Mouse (Mus musculus): ENCODE measurements around the gene Efcab3. TPM values are rescaled to one million over a fixed set of nuclear protein-coding genes. Genes with fewer than 3 reads are reported as not detected.
"Not testable (repeated sequence)": the region's sequence is repeated elsewhere in the genome, so short reads cannot be mapped to it uniquely, and the experiment has no call there.

The Efcab3 gene
- polyA plus RNA-seq (2015; fragmentation: Nextera tagmentation; extraction: Ambion mirVana), result not detected in 2 replicates

DNA sequence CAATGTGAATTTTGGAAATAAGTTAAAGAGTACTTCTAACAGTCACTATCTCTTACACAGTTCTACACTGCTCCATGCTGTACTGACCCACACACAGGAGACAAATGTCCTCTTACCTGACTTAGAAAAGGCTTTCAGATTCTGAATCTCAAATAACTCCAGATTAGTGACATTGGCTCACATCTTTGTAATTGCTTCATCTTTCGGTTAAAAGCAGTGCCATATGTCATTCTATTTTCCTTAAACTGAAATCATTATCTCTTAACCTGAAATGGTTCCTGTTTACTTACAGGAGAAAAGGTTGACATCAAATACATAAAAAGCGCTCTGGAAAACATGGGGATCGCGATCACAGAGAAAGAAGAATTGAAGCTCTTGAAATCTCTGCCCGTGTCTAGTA lies at the start of gene Efcab3:
Efcab3 (plus strand) TSS at position 301 of the 400 bp plus-strand sequence.
- Histone ChIP-seq H3K9me3 (replicated peaks) (no peaks in the 10 kb centered on the region), H3K36me3 (no peaks in the 10 kb centered on the region), H3K9ac (no peak within 1 kb of the TSS), H3K4me3 (replicated peaks) (no peak within 1 kb of the TSS), H3K4me1 (no peaks in the 10 kb centered on the region), H3K27ac (replicated peaks) (no peak within 1 kb of the TSS), H3K4me2 (replicated peaks) (no peak within 1 kb of the TSS), H3K27me3 (no peaks in the 10 kb centered on the region)
- 89% methylated on average over 5 of the region's 5 CpGs for WGBS
- ATAC-seq (ENCODE audit: insufficient number of reproducible peaks, low FRiP score, low TSS enrichment, low read depth), result no peak

DNA sequence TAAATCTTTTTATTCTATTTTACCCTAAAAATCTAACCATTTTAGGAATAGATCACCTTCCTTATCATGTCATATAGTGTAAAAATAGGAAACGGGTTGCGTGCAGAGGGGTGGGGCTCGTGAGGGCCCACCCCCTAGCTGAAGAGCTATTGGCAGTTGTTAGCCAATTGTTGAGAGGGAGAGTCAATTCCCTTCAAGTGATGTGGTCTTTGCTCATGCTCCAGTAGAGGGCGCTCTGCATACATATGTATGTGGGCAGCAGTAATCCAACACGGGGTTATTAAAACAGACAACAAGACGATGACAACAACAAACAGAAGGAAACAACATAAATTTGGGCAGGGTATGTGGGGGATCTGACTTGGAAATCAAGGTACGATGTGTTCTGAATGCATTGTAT lies 42.3 kb upstream of the Efcab3 start:
- ATAC-seq (ENCODE audit: insufficient number of reproducible peaks, low FRiP score, low TSS enrichment, low read depth), result no peak
- Histone ChIP-seq H3K4me2 (replicated peaks) (no peak overlapping the region), H3K4me3 (replicated peaks) (no peak overlapping the region), H3K36me3 (no peaks in the 10 kb centered on the region), H3K27ac (replicated peaks) (no peak overlapping the region), H3K9ac (no peak overlapping the region), H3K27me3 (no peaks in the 10 kb centered on the region), H3K9me3 (replicated peaks) (no peaks in the 10 kb centered on the region), H3K4me1 (no peaks in the 10 kb centered on the region)
- WGBS, result 77% methylated on average over 7 of the region's 7 CpGs

DNA sequence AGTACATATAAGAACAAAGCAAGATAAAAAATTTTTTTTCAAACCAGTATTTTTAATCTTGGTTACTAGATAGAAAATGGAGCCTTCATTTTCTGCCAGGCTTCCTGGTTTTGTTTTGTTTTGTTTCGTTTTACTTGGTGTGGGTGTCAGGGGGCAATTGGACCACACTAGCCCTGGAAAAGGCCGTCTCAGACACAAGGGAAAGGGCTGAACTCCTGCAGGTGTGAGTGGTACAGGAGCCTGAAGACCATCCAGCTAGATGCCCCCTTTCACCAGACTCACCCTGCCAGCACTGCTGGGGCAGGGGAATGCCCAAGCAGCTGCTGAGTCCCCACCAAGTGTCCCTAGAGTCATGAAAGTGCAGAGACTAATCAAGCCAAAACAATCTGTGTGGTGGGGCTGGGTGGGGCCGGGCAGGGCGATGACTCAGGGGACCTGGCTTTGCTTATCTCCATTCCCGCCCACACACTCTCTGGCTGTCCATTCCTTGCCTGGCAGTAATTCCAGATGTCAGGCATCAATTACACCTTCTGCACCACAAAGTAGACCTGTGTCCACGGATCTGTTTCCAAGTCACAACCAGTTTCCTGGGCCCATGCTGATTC lies 34.5 kb upstream of the Efcab3 start:
- Histone ChIP-seq H3K27ac (replicated peaks) (no peak overlapping the region), H3K4me3 (replicated peaks) (no peak overlapping the region), H3K27me3 (no peaks in the 10 kb centered on the region), H3K4me2 (replicated peaks) (no peak overlapping the region), H3K36me3 (no peaks in the 10 kb centered on the region), H3K9me3 (replicated peaks) (no peaks in the 10 kb centered on the region), H3K9ac (no peak overlapping the region), H3K4me1 (no peaks in the 10 kb centered on the region)
- 37% methylated on average over 6 of the region's 6 CpGs for WGBS
- ATAC-seq (ENCODE audit: insufficient number of reproducible peaks, low FRiP score, low TSS enrichment, low read depth), result no peak

DNA sequence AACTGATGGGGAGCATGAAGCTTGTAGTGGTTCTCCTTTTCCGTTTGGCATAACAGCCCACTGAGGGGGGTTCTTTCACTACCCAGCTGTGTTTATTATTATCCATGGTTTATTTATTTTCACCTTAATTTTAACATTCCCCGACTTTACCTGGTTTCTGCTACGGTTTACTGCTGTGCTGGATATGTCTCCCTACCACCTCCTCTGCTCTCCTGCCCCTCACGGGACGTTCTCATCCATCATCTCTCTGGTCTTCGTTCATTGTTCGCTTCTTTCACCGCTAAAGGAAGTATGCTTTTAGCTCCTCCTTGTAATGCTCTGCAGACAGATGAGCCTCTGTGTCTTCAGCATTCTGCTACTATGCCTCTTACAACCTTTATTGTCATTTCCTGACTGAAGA lies 33.9 kb upstream of the Efcab3 start:
- Histone ChIP-seq H3K36me3 (no peaks in the 10 kb centered on the region), H3K9me3 (replicated peaks) (no peaks in the 10 kb centered on the region), H3K4me3 (replicated peaks) (no peak overlapping the region), H3K4me2 (replicated peaks) (no peak overlapping the region), H3K9ac (no peak overlapping the region), H3K27me3 (no peaks in the 10 kb centered on the region), H3K4me1 (no peaks in the 10 kb centered on the region), H3K27ac (replicated peaks) (no peak overlapping the region)
- ATAC-seq (ENCODE audit: insufficient number of reproducible peaks, low FRiP score, low TSS enrichment, low read depth), result no peak
- 80% methylated on average over 8 of the region's 8 CpGs for WGBS

DNA sequence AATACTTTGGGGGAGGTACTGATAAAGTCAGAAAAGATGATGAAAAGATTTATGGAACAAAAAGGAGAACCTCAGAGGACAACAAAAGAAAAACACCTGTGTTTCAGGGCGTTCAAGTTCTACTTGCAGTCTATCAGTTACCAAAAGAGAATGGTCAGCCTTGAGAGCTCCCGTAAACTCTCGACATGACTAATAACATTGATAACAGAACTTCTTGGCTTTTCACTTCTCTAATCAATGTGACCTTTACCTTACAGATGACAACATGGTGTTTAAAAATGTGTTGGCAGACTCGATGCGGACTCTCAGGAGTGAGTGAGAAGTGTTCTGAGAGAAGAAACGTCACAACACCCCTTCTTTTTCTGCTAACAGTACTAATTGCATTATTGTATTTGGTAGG lies 33.2 kb upstream of the Efcab3 start:
- H3K4me2 ChIP-seq (replicated peaks), result no peak overlapping the region
- H3K9ac ChIP-seq, result no peak overlapping the region
- no peak overlapping the region for H3K27ac ChIP-seq (replicated peaks)
- 83% methylated on average over 6 of the region's 6 CpGs for WGBS
- no peaks in the 10 kb centered on the region for H3K27me3 ChIP-seq
- no peaks in the 10 kb centered on the region for H3K4me1 ChIP-seq
- H3K4me3 ChIP-seq (replicated peaks), result no peak overlapping the region
- H3K36me3 ChIP-seq, result no peaks in the 10 kb centered on the region
- ATAC-seq (ENCODE audit: insufficient number of reproducible peaks, low FRiP score, low TSS enrichment, low read depth), result no peak
- no peaks in the 10 kb centered on the region for H3K9me3 ChIP-seq (replicated peaks)

DNA sequence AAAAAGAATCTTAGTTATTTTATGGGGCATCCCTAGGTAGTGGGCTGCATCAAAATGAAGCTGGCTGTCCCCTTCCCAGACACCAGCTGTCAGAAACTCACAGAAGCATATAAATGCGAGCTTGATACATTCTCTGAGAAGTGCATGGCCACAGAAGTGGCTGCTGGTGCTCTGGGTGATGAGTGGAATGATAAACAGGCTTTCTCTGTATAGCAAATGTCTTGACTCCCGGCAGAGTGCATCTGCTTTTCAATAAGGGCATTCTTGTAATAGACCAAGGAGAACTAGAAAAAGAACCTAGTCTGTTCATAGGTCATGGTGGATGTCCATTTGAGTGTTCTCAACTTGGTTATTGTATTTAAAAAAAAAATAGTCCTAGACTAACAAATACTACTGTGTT lies 32.3 kb upstream of the Efcab3 start:
- Histone ChIP-seq H3K4me1 (no peaks in the 10 kb centered on the region), H3K36me3 (no peaks in the 10 kb centered on the region), H3K27me3 (no peaks in the 10 kb centered on the region), H3K9me3 (replicated peaks) (no peaks in the 10 kb centered on the region), H3K4me2 (replicated peaks) (no peak overlapping the region), H3K9ac (no peak overlapping the region), H3K4me3 (replicated peaks) (no peak overlapping the region), H3K27ac (replicated peaks) (no peak overlapping the region)
- ATAC-seq (ENCODE audit: insufficient number of reproducible peaks, low FRiP score, low TSS enrichment, low read depth), result no peak
- WGBS, result 55% methylated on average over 2 of the region's 2 CpGs

DNA sequence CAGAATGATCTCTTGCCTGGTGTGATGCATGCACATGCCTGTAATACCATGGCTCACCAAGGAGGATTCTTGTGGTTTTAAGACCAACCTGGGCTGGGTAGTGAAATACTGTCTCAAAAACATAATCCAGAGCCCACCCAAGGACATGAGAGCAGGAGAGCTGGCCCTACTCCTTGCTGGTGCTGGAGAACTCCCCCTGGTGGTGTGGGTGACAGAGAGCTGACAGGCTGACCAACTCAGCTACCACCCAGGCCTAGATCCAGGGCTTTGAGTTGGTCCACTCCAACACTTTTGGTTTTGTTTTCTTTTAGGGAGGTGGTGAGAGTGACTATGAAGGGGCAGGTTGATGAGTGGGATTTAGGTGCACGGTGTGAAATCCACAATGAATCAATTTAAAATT lies 28.3 kb upstream of the Efcab3 start:
- no peak for ATAC-seq (ENCODE audit: insufficient number of reproducible peaks, low FRiP score, low TSS enrichment, low read depth)
- Histone ChIP-seq H3K27me3 (no peaks in the 10 kb centered on the region), H3K4me3 (replicated peaks) (no peak overlapping the region), H3K9ac (no peak overlapping the region), H3K27ac (replicated peaks) (no peak overlapping the region), H3K9me3 (replicated peaks) (no peaks in the 10 kb centered on the region), H3K4me2 (replicated peaks) (no peak overlapping the region), H3K36me3 (no peaks in the 10 kb centered on the region), H3K4me1 (no peaks in the 10 kb centered on the region)
- WGBS, result 97% methylated on average over 1 of the region's 1 CpGs

DNA sequence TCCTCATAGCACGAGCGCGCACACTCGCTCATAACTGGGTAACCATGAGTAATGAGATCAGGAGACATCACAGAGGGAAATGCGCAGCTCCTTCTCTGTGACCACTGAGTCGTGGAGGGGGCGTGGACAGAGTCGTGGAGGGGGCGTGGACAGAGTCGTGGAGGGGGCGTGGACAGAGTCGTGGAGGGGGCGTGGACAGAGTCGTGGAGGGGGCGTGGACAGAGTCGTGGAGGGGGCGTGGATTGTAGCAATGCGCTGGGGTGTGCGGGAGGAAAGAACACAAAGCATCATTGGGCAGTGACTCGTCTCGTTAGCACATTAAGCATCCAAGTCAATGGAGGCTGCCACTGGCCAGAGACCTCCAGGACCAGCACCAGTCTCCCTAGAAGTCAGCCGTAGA lies 49.1 kb downstream of the Efcab3 start:
- not testable (repeated sequence) for H3K4me2 ChIP-seq (replicated peaks); H3K4me3 ChIP-seq (replicated peaks); H3K9me3 ChIP-seq (replicated peaks); ATAC-seq (ENCODE audit: insufficient number of reproducible peaks, low FRiP score, low TSS enrichment, low read depth); H3K27me3 ChIP-seq; H3K36me3 ChIP-seq; H3K27ac ChIP-seq (replicated peaks); H3K9ac ChIP-seq; H3K4me1 ChIP-seq
- WGBS, result 81% methylated on average over 22 of the region's 22 CpGs

DNA sequence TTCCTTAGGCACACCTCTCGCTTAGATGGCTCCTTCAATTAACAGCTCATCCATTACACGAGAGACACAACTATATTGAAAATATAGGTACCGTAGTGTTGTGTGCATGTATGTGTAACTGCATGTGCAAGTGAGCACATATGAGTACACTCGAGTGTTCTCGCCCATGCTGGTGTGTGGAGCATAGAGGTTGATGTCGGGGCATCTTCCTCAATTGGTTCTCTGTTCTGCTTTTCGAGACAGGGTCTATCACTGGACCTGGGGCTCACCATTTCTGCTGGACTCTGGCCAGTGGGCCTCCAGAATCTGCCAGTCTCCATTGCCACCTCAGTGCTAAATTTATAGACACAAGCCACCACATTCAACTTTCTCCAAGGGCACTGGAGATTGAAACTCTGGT lies 54.4 kb downstream of the Efcab3 start:
- Histone ChIP-seq H3K4me2 (replicated peaks) (no peak overlapping the region), H3K27ac (replicated peaks) (no peak overlapping the region), H3K9ac (no peak overlapping the region), H3K4me3 (replicated peaks) (no peak overlapping the region), H3K36me3 (no peaks in the 10 kb centered on the region), H3K9me3 (replicated peaks) (no peaks in the 10 kb centered on the region), H3K27me3 (no peaks in the 10 kb centered on the region), H3K4me1 (no peaks in the 10 kb centered on the region)
- ATAC-seq (ENCODE audit: insufficient number of reproducible peaks, low FRiP score, low TSS enrichment, low read depth), result no peak
- 86% methylated on average over 7 of the region's 7 CpGs for WGBS

DNA sequence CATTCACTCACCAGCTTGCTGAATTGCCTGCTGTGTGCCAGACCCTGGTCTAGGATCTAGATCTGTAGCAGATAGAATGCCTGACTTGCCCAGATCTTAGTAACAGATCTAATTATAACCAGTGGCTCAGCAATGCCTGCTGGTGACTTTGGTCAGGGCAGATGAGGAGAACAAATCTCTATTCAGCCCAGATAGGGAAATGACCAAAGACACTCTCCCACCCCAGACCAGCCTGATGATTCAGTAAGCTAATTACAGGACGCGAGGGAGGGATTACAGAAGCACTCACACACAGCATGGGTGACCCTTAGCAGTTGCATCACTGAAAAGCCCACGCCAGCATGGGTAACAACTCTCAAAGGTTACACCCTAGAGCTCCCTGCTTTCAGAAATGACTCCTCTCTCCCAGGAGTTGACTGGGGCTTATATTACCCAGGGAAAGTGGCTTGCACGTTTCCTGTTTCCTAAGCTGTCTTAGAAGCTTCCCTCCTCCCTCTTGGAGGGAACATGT lies 57.2 kb downstream of the Efcab3 start:
- Histone ChIP-seq H3K9me3 (replicated peaks) (no peaks in the 10 kb centered on the region), H3K4me2 (replicated peaks) (no peak overlapping the region), H3K4me3 (replicated peaks) (no peak overlapping the region), H3K9ac (no peak overlapping the region), H3K27me3 (no peaks in the 10 kb centered on the region), H3K27ac (replicated peaks) (no peak overlapping the region), H3K36me3 (no peaks in the 10 kb centered on the region), H3K4me1 (no peaks in the 10 kb centered on the region)
- ATAC-seq (ENCODE audit: insufficient number of reproducible peaks, low FRiP score, low TSS enrichment, low read depth), result no peak
- 22% methylated on average over 4 of the region's 4 CpGs for WGBS

DNA sequence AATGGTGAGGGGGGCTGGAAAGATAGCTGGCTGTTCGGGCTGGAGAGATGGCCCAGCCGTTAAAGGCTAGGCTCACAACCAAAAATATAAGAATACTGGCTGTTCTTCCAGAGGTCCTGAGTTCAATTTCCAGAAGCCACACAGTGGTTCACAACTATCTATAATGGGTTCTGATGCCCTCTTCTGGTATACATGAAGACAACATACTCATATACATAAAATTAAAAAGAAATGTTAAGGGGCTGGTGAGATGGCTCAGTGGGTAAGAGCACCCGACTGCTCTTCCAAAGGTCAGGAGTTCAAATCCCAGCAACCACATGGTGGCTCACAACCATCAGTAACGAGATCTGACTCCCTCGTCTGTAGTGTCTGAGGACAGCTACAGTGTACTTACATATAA lies 58.4 kb downstream of the Efcab3 start:
- WGBS, result 62% methylated on average over 5 of the region's 5 CpGs
- not testable (repeated sequence) for H3K4me2 ChIP-seq (replicated peaks)

DNA sequence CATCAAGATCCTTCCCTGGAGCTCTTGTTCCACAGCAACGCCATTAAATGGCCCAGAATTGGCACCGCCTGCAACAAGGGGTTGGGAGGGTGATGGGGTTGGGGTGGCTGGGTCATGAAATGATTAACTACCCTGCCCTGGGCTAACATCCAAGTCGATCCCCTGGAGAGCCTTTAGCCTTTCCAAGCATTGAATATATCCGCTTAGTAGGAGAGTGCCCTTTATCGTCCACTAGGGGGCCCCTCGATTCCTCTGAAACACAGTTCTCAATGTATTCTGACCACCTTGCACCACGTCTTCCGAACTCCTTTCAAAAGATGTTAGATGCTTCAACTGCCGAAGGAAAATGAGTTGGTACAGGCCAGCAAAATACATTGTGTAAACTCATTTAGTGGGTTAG lies 60.6 kb downstream of the Efcab3 start:
- WGBS, result 7% methylated on average over 9 of the region's 9 CpGs
- Histone ChIP-seq H3K4me3 (replicated peaks) (no peak overlapping the region), H3K9me3 (replicated peaks) (no peaks in the 10 kb centered on the region), H3K27me3 (no peaks in the 10 kb centered on the region), H3K4me1 (peaks cover 12% of the 10 kb centered on the region), H3K4me2 (replicated peaks) (no peak overlapping the region), H3K9ac (no peak overlapping the region), H3K36me3 (peaks cover 3% of the 10 kb centered on the region; the same call in 1 of the 2 replicates), H3K27ac (replicated peaks) (no peak overlapping the region)
- no peak for ATAC-seq (ENCODE audit: insufficient number of reproducible peaks, low FRiP score, low TSS enrichment, low read depth)

More for the DNA sequence above, 58.4 kb downstream of the Efcab3 start:
- H3K4me1 ChIP-seq; H3K9ac ChIP-seq; H3K36me3 ChIP-seq; H3K9me3 ChIP-seq (replicated peaks); H3K27ac ChIP-seq (replicated peaks); H3K27me3 ChIP-seq; H3K4me3 ChIP-seq (replicated peaks); ATAC-seq (ENCODE audit: insufficient number of reproducible peaks, low FRiP score, low TSS enrichment, low read depth): not testable (repeated sequence)
